Mouse (Mus musculus) forebrain, embryonic 12.5 days (tissue): Measurements from ENCODE around the gene Nop2. TPM values are rescaled to one million over a fixed set of nuclear protein-coding genes. Genes with fewer than 3 reads are reported as not detected.
A peak's percentile ranks its signal among the peaks of the same experiment; 100 is the strongest.
"Not testable (repeated sequence)": the region's sequence is repeated elsewhere in the genome, so short reads cannot be mapped to it uniquely, and the experiment has no call there.

Experiments used
- ATAC-seq: fragments of 200-750 bp; cut with Nextera tagmentation; 2 replicates; pipeline ENCODE4 v1.8.0; 2017; ENCODE audit warnings: moderate TSS enrichment; ENCODE audit not compliant: low FRiP score
- H3K27ac ChIP-seq: fragments of 300-500 bp; sonication (generic); 2 replicates; pipeline ENCODE4 v1.5.1; 2016; ENCODE audit warnings: mild to moderate bottlenecking
- H3K27me3 ChIP-seq: fragments of 300-500 bp; sonication (generic); 2 replicates; pipeline ENCODE4 v1.6.1; 2016; ENCODE audit warnings: mild to moderate bottlenecking
- H3K36me3 ChIP-seq: fragments of 300-500 bp; sonication (generic); replicated peaks from 2 replicates; pipeline ENCODE4 v1.6.1; 2016; ENCODE audit warnings: mild to moderate bottlenecking
- H3K4me1 ChIP-seq: fragments of 300-500 bp; sonication (generic); 2 replicates; pipeline ENCODE4 v1.6.1; 2016
- H3K4me2 ChIP-seq: fragments of 300-500 bp; sonication (generic); 2 replicates; pipeline ENCODE4 v1.6.1; 2016; ENCODE audit warnings: mild to moderate bottlenecking, moderate library complexity
- H3K4me3 ChIP-seq: fragments of 300-500 bp; sonication (generic); replicated peaks from 2 replicates; pipeline ENCODE4 v1.5.1; 2016; ENCODE audit warnings: mild to moderate bottlenecking
- H3K9ac ChIP-seq: fragments of 300-500 bp; sonication (generic); 2 replicates; pipeline ENCODE4 v1.6.1; 2016; ENCODE audit warnings: mild to moderate bottlenecking
- H3K9me3 ChIP-seq: fragments of 300-500 bp; sonication (generic); 2 replicates; pipeline ENCODE4 v1.6.1; 2016
- WGBS: fragments of 180-500 bp; shearing (Covaris S2); methylation state at CpG from one replicate; pipeline ENCODE4 v1.1.7; 2016; 5-methylcytosine and 5-hydroxymethylcytosine counted together
- polyA plus RNA-seq: library from polyadenylated mRNA; unstranded; fragments of >200 nt; fragmentation: Nextera tagmentation; extraction: Ambion mirVana; gene quantifications from 2 replicates; pipeline ENCODE4 v1.2.1, GENCODE M21; 2016

Nop2 gene
- polyA plus RNA-seq, 1 experiment from 2014 or later: 63.6 TPM

DNA sequence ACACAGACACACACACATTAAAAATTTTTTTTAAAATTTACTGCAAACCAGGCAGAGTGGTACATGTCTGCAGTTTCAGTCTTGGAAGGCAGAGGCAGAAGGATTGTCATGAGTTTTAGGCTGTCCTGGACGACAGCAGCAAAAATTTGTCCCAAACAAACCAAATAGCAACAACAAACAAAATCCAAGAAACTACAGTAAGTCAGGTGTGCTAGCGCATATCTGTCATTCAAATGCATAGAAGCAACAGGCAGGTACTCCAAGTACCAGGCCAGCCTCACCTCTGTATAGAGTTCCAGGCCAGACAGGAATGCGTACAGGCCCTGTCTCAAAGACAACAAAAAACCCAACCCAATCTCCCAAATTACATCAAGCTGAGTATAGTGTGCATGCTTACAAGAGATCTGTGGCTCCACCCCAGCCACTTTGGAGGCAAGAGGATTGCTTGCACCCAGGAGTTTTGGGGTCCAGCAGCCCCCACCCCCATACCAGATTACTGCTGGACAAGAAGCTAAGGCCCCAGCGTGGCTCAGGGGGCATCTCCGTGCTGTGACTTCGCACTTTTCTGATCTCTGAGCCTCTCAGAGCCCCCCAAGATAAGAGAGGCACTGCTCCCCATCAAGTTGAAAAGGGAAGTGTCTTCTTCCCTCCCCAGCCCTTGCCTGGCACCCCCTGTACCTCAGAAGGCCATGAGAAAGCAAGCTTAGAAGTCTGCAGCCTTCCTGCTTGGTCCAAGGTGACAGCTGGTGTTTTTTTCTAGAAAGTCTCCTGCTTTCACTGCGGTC lies 28.3 kb downstream of the Nop2 start:
- peaks cover 49% of the 10 kb centered on the region for H3K4me1 ChIP-seq
- H3K27me3 ChIP-seq: no peaks in the 10 kb centered on the region
- peak overlapping the region; percentile 61 for H3K27ac ChIP-seq
- peaks cover 76% of the 10 kb centered on the region for H3K36me3 ChIP-seq
- no peak for ATAC-seq
- WGBS: 87% methylated on average over 7 of the region's 7 CpGs
- H3K4me2 ChIP-seq: no peak overlapping the region
- H3K9ac ChIP-seq: 0 out of 2 replicates have a peak overlapping the region, but pooled peaks have one; percentile 0
- no peak overlapping the region for H3K4me3 ChIP-seq
- no peaks in the 10 kb centered on the region for H3K9me3 ChIP-seq

DNA sequence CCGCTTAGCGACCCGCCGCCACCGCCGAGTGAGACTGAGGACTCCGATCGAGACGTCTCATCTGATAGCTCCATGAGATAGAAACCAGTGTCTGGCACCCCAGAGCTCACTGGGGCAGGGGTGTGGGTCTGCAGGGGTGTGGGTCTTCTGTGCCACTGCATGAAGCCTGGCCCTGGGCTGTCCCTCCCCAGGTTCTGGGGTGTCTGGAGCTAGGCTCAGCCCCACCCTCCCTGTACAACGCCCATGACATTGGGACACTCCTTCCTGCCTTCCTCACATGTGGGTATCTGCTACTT lies 28.8 kb downstream of the Nop2 start:
- WGBS: 67% methylated on average over 10 of the region's 10 CpGs
- Histone ChIP-seq H3K27ac (peak overlapping the region; percentile 61), H3K36me3 (peaks cover 70% of the 10 kb centered on the region), H3K4me2 (no peak overlapping the region), H3K27me3 (no peaks in the 10 kb centered on the region), H3K9me3 (no peaks in the 10 kb centered on the region), H3K9ac (0 out of 2 replicates have a peak overlapping the region, but pooled peaks have one; percentile 0), H3K4me3 (0 out of 2 replicates have a peak overlapping the region, but pooled peaks have one; percentile 2), H3K4me1 (peaks cover 49% of the 10 kb centered on the region)
- ATAC-seq: no peak

DNA sequence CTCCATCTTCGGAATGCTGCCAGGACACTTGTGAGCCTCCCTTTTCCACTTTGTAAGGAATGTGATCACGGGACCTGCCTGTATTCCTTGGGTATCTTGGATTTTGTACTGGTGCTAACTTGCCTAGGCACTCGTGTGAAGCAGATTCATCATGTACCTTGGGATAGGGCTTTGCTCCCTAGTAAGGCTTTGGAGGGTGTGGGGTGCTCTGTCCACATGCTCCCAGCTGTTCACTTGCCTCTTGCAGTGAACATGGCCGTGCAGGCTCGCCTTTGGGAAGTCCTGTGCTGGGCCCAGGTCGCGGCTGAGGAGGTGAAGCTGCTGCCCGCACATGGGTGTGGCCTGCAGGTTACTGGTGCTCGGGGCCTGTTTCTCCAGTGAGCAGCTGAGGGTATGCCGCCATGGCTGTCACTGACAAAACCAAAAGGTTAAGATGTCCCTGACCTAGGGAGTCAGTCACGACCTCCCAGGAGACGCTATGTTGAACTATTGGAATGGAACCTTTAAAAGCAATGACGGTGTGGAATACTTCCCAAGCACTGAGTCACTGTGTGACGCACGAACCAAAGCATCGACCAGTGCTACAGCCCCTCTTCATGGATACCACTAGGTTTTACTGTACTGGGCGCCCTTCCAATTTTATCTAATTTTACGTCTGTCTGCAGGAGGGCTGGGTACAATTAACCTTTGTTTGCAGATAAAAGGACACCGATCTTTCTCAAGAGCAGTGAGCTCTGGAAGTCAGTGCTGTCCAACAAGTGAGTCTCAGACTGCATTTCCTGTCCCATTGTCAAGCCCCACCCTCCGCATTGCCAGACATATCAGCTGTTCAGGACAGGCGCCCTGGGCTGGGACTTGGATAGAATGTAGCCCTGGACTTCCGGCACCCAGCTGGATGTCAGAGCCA lies 29.4 kb downstream of the Nop2 start:
- H3K4me1 ChIP-seq: peaks cover 52% of the 10 kb centered on the region
- no peak for ATAC-seq
- H3K4me2 ChIP-seq: no peak overlapping the region

DNA sequence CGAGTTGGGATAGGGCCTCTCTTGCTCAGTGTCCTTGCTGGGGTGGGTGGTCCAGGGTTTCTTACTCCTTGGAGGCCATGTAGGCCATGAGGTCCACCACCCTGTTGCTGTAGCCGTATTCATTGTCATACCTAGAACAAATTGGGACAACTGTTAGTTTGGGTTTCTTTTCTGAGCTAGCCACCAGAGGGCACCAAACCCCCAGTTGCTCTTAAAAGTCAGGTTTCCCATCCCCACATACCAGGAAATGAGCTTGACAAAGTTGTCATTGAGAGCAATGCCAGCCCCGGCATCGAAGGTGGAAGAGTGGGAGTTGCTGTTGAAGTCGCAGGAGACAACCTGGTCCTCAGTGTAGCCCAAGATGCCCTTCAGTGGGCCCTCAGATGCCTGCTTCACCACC lies 30.3 kb downstream of the Nop2 start:
- WGBS: 20% methylated on average over 4 of the region's 5 CpGs
- not testable (repeated sequence) for H3K4me3 ChIP-seq

More for the DNA sequence above, 29.4 kb downstream of the Nop2 start:
- WGBS: 12% methylated on average over 22 of the region's 22 CpGs
- H3K9ac ChIP-seq: no peak overlapping the region
- no peaks in the 10 kb centered on the region for H3K27me3 ChIP-seq
- H3K4me3 ChIP-seq: 0 out of 2 replicates have a peak overlapping the region, but pooled peaks have one; percentile 2
- no peaks in the 10 kb centered on the region for H3K9me3 ChIP-seq
- peak overlapping the region; percentile 61 for H3K27ac ChIP-seq
- peaks cover 65% of the 10 kb centered on the region for H3K36me3 ChIP-seq

DNA sequence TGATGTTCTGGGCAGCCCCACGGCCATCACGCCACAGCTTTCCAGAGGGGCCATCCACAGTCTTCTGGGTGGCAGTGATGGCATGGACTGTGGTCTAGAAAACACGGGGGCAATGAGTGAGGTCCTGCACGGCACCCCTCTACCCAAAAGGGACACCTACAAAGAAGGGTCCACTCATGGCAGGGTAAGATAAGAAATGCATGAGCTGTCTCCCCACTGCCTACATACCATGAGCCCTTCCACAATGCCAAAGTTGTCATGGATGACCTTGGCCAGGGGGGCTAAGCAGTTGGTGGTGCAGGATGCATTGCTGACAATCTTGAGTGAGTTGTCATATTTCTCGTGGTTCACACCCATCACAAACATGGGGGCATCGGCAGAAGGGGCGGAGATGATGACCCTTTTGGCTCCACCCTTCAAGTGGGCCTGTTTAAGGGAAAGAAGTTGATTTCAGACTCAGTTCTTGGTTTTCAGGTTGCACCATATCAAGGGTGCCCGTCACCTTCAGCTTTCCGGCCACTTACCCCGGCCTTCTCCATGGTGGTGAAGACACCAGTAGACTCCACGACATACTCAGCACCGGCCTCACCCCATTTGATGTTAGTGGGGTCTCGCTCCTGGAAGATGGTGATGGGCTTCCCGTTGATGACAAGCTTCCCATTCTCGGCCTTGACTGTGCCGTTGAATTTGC lies 31.1 kb downstream of the Nop2 start:
- H3K4me2 ChIP-seq: peak overlapping the region; percentile 36

More for the DNA sequence above, 30.3 kb downstream of the Nop2 start:
- not testable (repeated sequence) for ATAC-seq, H3K27ac ChIP-seq, H3K9ac ChIP-seq, H3K27me3 ChIP-seq, H3K9me3 ChIP-seq
- peaks cover 62% of the 10 kb centered on the region for H3K36me3 ChIP-seq
- peaks cover 56% of the 10 kb centered on the region for H3K4me1 ChIP-seq
- peak overlapping the region; percentile 36 for H3K4me2 ChIP-seq

DNA sequence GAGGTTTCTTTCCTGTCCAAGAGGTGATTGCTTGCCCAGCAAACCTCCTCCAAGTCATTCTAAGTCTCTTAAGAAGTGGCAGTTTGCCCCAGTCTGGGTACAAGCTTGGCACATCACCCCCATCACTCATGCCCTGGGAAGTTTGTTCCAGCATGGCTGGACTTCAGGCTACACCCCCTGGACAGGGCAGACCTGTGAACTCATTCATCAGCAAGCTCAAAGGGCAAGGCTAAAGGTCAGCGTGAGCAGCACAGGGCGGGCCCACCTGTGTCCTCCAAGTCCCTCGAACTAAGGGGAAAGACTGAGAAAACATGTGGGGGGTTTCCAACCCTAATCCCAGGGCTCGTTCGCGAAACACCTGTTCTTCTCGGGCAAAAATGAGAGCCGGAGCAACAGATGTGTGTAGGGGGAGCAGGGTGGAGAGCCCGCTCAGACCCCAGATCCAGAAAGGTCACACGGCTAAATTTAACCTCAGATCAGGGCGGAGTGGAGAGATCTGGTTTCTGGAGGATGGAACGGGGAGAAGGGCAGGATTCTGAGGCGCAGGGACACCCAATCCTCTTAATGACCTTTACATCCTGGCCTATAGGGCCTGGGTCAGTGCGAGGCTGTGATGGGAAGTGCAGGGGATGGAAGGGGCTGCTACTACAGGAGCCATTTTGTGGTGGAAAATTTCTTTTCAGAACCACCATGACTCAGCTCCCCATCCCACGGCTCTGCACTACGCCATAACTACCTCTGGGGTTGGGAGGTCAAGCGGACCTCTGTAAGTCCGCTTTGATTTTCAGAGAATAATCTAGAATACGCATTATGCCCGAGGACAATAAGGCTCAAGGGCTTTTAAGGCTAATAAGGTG lies 32.3 kb downstream of the Nop2 start:
- ATAC-seq: no peak
- Histone ChIP-seq H3K4me2 (peak overlapping the region; percentile 95), H3K9ac (peak overlapping the region; percentile 98), H3K4me3 (peak overlapping the region; percentile 98), H3K36me3 (peaks cover 65% of the 10 kb centered on the region), H3K27ac (peak overlapping the region; percentile 96), H3K27me3 (no peaks in the 10 kb centered on the region), H3K4me1 (peaks cover 56% of the 10 kb centered on the region), H3K9me3 (no peaks in the 10 kb centered on the region)
- 4% methylated on average over 20 of the region's 20 CpGs for whole genome bisulfite sequencing

More for the DNA sequence above, 31.1 kb downstream of the Nop2 start:
- peaks cover 63% of the 10 kb centered on the region for H3K36me3 ChIP-seq
- H3K9me3 ChIP-seq, H3K9ac ChIP-seq, H3K27me3 ChIP-seq, ATAC-seq, H3K27ac ChIP-seq: not testable (repeated sequence)
- H3K4me1 ChIP-seq: peaks cover 56% of the 10 kb centered on the region
- 70% methylated on average over 13 of the region's 16 CpGs for WGBS
- H3K4me3 ChIP-seq: peak overlapping the region; percentile 16; the same call in 1 of the 2 replicates

DNA sequence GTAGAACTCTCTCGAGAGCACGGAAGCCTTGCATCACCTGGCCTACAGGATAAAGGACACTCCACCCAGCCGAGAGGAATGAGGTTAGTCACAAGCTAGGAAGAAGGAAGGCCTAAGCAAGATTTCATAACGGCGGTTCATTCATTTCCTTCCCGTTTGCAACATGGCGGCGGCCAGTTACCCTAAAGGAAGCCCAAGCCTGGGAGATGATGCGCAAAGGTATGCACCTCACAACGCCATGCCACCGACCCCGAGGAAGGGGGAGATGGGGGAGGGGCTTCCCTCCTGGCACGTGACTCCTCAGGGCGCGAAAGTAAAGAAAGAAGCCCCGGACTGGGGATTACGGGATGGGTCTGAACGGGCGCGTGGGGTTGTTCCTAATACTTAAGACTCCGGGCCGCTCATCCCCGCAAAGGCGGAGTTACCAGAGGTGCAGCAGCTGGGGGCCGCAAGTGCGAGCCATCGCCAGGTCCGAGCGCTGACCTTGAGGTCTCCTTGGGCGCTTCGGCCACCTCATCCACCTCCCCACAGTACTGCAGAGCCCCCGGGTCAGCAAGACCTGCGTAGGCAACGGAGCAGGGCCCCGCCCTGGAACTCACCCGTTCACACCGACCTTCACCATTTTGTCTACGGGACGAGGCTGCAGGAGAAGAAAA lies 33.1 kb downstream of the Nop2 start:
- peak; percentile 47 for ATAC-seq
- peaks cover 56% of the 10 kb centered on the region for H3K4me1 ChIP-seq
- peak overlapping the region; percentile 98 for H3K4me3 ChIP-seq
- peak overlapping the region; percentile 95 for H3K4me2 ChIP-seq
- H3K9me3 ChIP-seq: no peaks in the 10 kb centered on the region
- H3K27me3 ChIP-seq: no peaks in the 10 kb centered on the region
- under 1% methylated on average over 38 of the region's 39 CpGs for WGBS
- H3K36me3 ChIP-seq: peaks cover 65% of the 10 kb centered on the region
- H3K9ac ChIP-seq: peak overlapping the region; percentile 98
- peak overlapping the region; percentile 96 for H3K27ac ChIP-seq

DNA sequence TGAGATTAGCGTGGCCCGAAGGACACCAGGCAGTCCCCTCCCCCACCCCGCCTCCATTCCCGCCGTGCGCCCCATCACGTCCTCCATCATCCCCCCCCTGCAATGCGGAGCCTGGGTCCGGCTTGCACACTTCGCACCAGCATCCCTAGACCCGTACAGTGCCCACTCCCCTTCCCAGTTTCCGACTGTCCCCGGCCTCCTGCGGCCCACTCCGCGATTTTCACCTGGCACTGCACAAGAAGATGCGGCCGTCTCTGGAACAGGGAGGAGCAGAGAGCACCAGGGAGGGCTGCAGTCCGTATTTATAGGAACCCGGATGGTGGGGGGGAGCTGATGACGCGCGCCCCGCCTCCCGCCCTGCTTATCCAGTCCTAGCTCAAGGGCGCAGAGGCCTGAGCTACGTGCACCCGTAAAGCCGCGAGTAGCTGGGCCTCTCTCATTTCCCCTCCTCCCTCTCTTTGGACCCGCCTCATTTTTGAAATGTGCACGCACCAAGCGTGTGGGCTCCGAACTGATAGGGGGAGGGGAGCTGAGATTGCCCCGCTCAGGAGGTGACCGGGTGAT lies 33.7 kb downstream of the Nop2 start:
- H3K4me1 ChIP-seq: peaks cover 50% of the 10 kb centered on the region
- peak overlapping the region; percentile 98 for H3K4me3 ChIP-seq
- WGBS: under 1% methylated on average over 36 of the region's 36 CpGs
- peak overlapping the region; percentile 96 for H3K27ac ChIP-seq
- H3K36me3 ChIP-seq: peaks cover 65% of the 10 kb centered on the region
- H3K9ac ChIP-seq: peak overlapping the region; percentile 98
- peak; percentile 93 for ATAC-seq
- H3K27me3 ChIP-seq: no peaks in the 10 kb centered on the region
- H3K4me2 ChIP-seq: peak overlapping the region; percentile 95
- H3K9me3 ChIP-seq: no peaks in the 10 kb centered on the region

DNA sequence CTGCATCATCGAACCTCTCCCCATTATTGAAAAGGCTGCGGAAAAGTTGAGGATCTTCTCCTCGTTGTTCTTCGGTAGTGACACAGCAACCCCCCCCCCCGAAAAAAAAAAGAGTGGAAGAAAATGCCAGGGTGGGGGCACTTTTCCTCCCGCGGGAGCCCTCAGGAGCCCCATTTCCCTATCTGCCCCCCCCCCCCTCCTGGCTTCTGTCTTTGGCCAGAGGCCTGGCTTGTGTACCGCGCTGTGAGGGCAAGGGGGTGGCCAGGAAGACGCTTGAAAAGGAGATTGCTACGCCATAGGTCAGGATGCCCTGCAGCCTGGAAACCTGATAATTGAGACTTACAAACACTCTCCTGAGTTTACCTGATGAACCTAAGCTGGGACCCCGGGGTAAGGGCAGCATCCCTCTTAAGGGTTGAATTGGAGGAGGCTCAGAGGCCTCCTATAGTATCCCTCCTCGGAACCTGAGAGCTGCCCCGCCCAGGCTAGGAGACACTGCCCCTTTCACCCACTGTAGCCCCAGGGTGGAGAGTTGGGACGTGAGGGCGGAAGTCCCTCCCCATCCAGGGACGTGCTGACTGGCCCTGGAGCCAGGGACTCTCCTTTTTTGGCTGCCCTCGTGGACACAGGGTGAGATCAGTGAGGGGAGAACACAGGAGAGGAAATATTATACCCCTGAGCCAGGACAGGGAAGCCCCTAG lies 34.5 kb downstream of the Nop2 start, which contains the start of gene Gapdh:
TSS of gene Gapdh (minus strand) at position 417 of the 701 bp plus-strand sequence.
- Histone ChIP-seq H3K4me3 (peak within 1 kb of the TSS; percentile 98), H3K9ac (peak within 1 kb of the TSS; percentile 98), H3K4me1 (peaks cover 42% of the 10 kb centered on the region), H3K27me3 (no peaks in the 10 kb centered on the region), H3K4me2 (peak within 1 kb of the TSS; percentile 95), H3K36me3 (peaks cover 65% of the 10 kb centered on the region), H3K27ac (peak within 1 kb of the TSS; percentile 96), H3K9me3 (no peaks in the 10 kb centered on the region)
- under 1% methylated on average over 17 of the region's 18 CpGs for WGBS
- ATAC-seq: no peak
